Mouse (Mus musculus) megakaryocyte progenitor cell, adult 5-6 weeks (primary cell): ENCODE data around the gene F5. TPM values are rescaled to one million over a fixed set of nuclear protein-coding genes. Genes with fewer than 3 reads are reported as not detected.
A peak's percentile ranks its signal among the peaks of the same experiment; 100 is the strongest.

Experiments used
- ATAC-seq: replicated peaks from 2 replicates; pipeline ENCODE4 v1.8.0; 2016; ENCODE audit warnings: mild to moderate bottlenecking, moderate TSS enrichment, inconsistent platforms; ENCODE audit not compliant: poor library complexity
- total RNA-seq, 2 experiments: library from RNA; stranded (forward) in 1 of 2; stranded (reverse) in 1 of 2; fragments of 157-497, 149-512 nt in 1 of 2; fragments of 200-1000 nt in 1 of 2; gene quantifications; 2 replicates each; pipeline versions ENCODE4 v1.2.3 to v1.2.4; 2015 to 2017

F5 gene
- total RNA-seq, 2 experiments from 2014 or later, result 6.1 to 9.2 TPM

DNA sequence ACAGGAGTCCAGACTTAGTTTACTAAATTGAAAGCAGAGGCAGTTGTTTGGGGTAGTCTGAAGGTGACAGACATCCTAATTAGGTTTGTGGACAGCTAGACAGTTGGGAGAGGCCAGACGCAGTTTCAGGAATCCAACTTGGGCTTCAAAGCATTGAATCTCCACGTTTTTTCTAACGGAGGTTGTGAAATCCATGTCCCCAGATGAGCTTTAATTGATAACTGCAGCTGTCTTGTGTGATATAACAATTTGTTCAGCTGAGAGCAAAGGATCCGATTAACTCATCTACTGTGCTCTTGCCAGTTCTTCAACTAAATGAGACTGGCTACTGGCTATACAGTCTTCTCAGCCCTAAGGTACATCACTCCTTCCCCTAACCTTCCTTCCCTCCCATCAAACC is 6.9 kb downstream of the F5 start:
- ATAC-seq, result no peak

DNA sequence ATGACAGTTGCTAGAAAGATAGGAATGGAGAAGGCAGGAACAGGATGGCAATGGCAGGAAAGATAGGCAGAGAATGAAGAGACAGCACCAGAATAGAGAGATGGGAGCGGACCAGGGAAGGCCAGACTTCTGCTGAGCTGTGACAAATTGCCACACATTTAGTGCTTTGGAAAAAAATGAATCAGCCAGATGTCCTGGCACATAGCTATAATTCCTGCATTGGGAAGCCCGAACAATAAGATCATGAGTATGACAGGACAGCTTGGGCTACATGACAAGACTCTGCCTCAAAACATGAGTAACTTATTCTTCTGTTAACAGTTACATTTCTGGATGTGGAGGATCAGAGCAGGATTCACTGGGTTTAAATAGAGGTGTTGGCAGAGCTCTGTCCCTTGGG is 8.1 kb downstream of the F5 start:
- ATAC-seq, result no peak

DNA sequence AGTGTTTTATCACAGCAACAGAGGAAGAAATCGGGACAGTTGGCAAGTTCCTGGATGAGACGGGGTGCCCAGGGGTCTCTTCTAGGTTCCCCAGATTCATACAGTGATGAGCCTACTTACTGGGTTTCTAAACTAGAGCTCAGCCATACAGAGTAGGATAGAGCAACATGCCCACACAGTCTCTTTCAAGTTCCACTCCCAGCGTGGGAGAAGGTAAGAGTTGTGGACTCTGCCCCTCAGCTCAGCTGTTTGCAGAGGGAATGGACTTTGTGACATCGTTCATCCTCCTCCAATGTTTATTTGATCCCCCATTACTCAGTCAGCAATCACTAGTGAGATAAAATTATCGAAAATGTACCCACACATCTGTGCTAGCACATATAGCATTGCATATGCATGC is 11.1 kb downstream of the F5 start:
- ATAC-seq, result no peak

DNA sequence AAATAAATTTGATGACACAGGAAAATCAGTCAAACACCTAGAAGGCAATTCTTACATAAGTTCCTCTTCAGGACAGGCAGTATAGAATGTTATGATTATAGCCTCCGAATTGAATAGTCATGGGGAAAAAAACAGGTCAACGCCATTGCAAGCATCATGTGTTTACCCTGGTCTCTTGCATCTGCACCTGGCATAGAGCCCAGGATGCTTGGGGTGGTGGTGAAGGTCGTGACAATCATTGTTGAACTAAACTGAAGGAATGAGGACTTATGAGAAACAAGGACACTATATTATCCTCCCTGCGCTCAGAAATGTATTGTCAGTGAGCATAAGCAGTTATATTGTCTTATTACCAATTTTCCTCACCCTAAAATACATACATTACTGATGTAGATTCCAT is 17.2 kb downstream of the F5 start:
- ATAC-seq, result no peak

DNA sequence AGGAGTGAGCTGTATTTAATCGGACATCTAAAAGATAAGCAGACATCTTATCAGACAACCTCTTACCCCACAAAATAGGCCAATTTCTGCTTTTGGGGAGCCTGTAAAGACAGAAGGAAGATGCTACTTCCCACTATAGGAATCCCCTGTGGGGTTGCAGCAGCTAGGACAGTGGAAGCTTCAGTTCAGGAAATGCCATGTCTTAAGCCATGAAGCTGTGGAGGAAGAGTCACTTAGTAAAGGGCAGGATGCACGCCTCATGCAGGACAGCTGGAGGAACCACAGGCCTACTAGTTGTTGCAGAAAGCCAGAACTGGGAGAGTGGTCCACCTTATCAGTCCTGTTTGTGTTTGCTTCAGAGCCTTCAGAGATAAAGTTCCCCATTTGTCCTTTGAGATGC is 18.8 kb downstream of the F5 start:
- peak; percentile 61 for ATAC-seq

DNA sequence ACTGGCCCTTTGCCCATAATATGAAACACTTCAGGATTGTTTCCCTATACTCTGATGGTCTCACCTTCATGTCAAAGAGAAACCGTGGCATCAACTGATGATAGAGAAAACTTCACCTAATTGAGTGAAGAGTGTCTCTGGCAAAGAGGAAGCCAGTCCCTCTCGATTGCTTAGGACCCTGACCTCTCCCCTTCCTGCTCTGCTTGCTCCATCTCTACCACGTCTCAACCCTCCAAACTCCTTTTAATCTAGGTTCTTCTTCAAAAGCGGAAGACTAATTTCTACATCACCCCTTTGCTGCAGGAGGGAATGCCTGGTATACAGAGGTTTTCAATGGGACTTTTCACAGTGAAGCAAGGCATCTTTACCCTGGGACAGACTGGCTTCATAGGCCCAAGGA is 21.5 kb downstream of the F5 start:
- ATAC-seq, result peak; percentile 86

DNA sequence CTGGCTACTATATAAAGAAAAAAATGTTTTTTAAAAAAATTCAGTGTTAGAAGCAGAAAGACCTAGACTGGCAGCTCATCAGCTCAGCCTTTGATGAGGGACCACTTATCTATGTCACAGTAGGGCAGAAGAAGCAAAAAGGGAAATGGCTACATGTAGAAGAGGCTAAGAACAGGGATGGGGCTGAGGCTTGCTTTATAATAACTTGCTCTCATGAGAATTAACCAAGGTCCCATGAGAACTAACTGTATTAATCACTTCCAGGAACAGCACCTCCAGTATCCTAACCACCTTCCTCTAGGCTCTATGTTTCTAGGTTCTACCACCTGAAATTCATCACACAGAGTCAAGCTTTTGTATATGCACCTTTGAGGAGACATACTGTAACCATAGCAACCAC is 25.2 kb downstream of the F5 start:
- ATAC-seq, result 0 out of 2 replicates have a peak, but pooled peaks have one; percentile 20

DNA sequence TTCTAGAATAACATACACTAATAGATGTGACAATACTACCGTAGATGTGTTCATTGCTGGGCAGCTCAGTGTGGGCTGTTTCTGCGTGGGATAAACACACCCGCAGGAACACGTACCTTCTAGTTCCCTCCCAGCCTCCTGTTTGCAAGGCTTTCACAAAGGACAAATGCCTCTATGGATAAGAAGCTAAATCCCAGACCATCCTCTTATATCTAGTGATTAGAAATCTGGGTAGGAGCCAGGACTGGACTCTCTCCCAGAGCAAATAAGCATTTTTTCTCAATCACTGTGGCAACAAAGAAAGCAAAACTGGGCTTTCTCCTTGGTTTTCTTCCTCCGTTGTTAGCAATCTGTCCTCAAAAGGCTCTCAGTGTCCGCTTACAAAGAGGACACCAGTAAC is 26.8 kb downstream of the F5 start:
- no peak for ATAC-seq

DNA sequence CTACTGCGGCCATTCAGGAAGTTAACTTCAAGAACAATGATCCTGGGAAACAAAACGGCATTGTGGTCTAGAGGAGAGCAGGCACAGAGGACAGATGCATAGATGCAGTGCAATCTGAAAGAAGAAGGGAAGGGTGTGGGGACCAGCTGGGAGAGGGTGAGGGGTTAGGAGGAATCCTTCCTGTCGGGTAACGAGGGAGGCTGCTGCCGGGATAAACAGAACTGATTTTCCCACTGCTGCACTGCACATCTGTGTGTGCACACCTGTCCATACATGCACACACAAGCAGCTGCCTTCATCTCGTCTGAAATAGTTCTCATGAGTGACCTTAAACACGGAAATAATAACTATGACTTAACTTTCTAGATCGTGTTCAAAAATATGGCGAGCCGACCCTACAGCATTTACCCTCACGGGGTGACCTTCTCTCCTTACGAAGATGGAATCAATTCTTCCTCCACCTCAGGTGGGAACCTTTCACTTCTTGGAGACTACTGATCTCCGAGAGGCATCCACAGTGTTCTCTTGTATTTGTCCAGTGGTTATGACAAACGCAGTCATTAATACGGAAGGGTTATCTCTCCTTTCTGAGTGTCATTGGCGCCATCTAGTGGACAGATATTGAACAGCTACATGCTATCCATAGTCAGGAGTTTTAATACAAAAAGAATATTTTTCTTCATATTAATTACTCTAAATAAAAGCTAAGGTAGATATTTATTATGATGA is 32.7 kb downstream of the F5 start:
- peak; percentile 99 for ATAC-seq

DNA sequence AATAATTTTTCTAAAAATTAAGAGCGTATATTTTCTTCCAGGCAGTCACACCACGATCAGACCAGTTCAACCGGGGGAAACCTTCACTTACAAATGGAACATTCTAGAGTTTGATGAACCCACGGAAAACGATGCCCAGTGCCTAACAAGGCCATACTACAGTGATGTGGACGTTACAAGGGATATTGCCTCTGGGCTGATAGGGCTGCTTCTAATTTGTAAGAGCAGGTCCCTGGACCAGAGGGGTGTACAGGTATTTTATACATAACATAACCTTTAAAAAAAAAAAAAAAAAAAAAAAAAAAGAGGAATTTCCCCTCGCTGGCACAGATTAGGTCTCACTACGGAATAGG is 33.2 kb downstream of the F5 start:
- ATAC-seq, result no peak

DNA sequence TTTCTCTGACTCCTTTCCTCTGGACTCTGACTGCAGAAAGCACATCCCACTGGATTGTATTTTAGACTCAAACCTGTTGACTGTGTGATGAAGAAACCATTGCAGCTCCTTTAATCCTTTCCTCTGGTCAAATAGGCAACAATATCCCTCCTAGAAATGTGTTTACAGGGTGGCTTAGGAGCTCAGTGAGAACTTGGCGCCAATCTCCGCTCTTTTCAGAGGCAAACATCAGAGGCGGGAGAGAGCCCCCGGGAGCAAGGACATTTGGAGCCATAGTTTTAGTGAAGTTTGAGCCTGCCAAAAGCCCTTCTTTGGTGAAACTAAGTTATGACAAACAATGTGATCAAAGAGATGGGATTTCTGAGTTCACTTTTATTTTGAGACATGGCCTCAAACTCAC is 33.7 kb downstream of the F5 start:
- no peak for ATAC-seq

DNA sequence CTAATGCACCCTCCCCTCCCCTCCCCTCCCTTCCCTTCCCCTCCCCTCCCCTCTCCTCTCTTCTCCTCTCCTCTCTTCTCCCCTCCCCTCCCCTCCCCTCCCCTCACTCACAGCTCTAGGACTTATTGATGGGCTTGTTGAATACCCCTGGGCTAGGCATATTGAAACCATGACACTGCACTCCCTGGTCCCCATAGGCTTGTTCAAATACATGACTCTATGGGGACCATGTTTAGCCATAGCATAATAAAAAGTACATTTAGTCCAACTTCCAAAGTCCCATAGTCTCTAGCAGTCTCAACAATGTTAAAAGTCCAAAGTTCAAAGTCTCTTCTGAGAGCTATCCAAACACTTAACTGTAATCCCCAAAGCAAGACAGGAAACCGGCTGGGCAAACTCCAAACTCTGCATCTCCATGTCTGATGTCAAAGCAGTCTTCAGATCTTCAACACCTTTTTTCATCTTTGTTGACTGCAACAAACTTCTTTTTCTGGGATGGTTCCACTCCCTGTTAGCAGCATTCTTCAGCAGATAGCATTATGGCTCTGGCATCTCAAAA is 35.4 kb downstream of the F5 start:
- no peak for ATAC-seq

DNA sequence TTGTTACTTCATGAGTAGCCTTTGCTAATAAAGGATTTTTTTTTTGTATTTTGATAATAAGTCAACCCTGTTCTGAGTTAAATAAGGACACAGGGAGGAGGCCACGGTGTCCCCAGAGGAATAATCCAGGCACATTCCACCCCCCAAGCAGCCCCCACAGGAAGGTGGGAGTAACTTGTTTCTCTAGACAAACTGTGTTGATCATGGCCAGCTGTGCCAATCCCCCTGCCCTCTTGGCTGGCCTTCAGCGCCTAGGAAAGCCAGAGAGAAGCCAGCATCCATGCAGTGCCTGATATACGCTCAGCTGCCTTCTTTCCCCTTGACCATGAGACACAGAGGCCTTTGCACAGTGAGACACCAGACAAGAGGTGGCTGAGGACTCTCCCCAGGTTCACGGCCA is 47.9 kb downstream of the F5 start:
- ATAC-seq, result no peak

DNA sequence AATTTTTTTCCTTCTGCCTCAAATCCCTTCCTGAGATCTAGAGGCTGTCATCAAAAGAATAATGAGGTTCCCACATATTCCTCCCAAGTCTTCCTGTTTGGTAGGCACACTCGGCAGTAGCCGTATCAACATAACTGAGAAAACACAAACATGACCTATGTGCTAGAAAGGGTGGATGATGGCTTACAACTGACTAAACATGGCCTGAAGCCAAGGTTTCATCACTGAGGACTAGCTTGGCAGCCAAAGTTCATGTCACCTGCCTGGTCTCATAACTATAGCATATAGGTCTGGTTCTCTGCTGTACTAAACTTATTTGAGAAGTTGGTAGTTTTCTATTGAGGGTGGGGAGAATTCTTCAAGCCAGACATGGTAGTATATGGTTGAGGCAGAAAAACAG is 56.8 kb downstream of the F5 start:
- no peak for ATAC-seq

DNA sequence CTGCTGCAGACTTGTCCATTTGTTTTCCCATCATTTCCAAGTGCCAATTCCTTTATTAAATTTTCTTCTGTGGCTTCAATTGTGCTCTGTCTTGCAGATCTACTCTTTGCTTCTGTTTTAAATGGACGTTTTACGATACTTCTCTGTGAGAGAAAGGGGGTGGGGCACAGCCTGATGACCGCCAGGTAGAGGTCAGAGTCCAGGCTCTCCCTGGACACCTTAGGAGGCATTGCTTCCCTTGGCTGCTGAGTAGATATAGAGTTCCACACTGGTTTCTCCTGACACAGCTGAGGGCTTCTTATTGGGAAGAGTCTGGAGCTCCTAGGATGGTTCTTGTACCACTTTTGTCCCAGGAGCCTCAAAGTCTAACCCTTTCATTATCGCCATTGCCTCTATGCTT is 59.3 kb downstream of the F5 start:
- no peak for ATAC-seq

DNA sequence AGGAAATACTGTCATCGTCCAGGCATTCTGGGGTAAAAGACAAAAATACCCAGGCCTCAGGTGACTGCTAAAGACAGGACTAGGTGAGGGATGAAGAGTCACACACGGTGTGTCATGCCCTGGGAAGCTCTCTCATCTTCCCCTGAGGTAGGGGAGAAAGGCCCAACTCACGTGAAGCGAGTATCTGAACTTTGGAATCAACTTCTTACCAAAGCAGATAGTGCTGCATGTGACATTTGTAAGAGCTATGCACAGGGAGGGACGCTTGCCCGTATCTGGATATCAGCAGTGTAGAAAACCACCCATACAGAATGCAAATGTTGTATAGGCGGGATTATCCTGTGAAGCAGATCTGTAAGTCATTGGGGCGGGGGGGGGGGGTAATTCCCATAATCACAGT is 61.0 kb downstream of the F5 start:
- no peak for ATAC-seq

DNA sequence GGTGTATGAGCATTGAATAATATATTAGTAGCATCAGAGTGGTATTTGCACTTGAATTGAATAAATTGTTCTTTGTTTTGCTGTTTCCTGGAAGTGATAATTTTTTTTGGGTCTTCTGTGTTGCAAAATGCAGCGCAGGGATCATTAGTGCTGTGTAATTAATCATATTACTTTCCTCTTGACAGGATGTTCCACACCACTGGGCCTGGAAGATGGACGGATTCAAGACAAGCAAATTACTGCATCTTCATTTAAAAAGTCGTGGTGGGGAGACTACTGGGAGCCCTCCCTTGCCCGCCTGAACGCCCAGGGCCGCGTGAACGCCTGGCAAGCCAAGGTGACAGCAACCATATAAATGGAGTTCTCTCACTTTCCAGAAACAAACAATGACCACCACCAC is 62.6 kb downstream of the F5 start:
- no peak for ATAC-seq

DNA sequence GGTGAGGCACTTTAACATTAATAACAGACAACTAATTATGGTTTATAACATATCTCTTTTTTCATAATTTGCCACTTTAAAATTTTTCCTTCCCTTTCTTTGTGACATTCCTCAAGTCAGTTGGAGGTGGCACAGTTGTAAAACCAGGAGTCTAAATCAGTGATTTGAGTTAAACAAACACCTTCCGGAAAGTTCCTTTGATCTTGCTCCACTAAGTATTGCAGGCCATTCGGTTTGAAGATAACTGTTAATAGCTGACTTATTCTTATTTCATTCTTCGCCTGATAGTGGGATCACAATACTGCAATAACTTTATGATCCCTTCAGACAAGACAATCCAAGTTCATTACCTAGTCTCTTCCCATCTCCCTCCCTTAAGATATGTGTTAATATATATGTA is 63.5 kb downstream of the F5 start:
- ATAC-seq, result no peak

DNA sequence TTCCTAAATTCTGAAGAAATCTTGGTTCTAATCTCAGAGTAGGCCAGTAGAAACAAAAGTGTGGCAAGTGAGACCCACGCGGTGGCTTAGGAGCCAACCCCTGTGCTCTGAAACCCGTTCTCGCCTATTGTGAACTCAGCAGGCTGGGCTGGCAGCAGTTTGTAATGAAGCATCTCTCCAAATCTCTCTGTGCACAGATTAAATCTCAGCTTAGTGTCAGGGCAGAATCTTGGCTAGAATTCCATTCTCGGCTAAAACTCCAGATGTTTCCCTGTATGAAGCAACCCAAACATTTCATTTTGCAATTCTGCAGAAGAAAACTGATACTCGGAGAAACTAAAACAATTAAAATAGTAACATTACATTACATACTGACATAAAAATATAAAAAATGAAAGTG is 63.9 kb downstream of the F5 start:
- ATAC-seq, result no peak

DNA sequence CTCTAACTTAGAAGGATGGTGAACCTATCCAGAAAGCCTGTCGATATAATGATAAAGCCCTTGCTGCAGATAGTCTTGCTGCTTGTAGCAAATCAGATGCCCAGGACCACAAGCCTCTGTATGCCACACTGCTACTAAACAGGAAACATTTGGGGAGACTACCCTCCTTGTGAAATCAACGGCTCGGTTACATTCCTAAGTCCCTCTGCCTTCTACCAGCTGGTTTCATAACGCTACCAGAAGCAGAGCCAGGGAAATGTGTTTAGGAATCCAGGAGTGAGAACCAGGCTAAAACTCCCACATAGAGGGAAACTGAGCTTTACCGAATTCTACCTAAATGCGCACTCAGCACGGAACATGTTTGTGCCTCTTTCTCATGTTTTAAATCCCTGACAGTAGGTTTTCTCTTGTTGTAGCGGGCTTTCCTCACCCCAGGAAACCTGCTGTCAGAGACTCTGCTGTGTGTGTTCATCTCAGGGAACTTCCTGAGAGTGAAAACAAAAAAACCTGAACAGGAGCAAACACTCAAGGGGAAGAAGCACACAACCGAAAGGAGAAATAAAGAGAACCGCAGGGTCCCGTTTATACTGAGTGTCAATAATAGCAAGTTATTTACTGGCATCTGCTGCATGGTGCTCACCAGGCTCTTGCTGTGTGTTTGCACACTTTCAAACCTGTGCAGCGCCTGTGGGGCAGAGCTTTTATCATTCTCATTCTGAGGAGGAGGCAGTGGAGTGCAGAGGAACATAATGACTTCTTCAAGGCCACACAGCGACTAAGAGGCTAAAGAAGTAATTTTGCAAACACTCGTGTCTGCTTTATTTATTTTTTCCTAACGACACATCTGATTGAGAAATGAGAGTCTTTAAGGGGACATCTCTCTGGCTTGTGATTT is 66.4 kb downstream of the F5 start:
- peak; percentile 86 for ATAC-seq

DNA sequence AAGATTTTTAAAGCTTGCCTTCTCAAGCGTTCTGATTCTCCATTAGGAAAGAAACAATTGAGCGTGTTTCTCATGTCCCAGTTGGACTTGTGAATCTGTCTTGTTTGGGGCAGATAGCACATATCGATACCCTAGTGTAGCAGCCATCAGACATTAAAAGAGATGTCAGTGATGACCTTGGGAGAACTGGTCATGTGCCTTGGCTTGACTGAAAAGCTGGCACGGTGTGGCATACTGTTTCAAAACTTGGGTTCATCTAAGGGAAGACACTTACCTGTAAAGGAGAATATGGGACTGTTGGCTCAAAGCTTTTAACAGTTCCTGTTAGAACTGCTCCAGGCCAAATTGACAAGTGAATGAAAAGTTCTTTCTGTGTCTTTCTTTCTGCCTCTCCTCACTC is 68.6 kb downstream of the F5 start:
- no peak for ATAC-seq

DNA sequence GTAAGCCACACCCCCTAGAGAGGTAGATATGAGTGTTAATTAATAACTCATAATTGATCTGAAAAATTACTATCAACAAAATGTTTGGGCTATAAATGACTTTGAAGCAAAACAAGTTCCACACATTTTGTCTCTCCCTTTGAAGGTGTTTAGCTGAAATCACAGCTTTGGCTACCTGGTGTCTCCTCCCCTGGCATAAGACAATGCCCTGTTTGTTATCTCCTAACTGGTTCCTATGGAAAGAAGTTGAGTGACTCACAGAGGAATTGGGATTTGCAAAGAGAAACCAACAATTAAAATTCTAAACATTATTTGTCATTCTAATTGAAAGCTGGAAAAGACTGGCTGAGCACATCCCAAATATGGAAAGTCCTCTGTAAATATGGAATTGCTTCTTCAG is 71.5 kb downstream of the F5 start:
- ATAC-seq, result no peak
